Mouse (Mus musculus) ES-E14 (cell line): ENCODE results near the gene Casq1. TPM values are rescaled to one million over a fixed set of nuclear protein-coding genes. Genes with fewer than 3 reads are reported as not detected.

ENCODE experiments used
- DNase-seq: peaks from one replicate; pipeline ENCODE4 v3.0.0-alpha.2; 2013; ENCODE audit warnings: low read depth, low spot score
- H3K27ac ChIP-seq: 2 replicates; pipeline ENCODE4 v1.5.1; 2012; ENCODE audit warnings: low read depth, mild to moderate bottlenecking, low read length, moderate library complexity, mixed read lengths; ENCODE audit not compliant: poor library complexity, insufficient read depth, severe bottlenecking
- H3K36me3 ChIP-seq: 2 replicates; pipeline ENCODE4 v1.6.1; 2012; ENCODE audit warnings: mild to moderate bottlenecking, low read length, moderate library complexity, mixed read lengths; ENCODE audit not compliant: control insufficient read depth, poor library complexity, insufficient read depth, severe bottlenecking
- H3K4me1 ChIP-seq, 2 experiments: fragments of 150-350 bp in 1 of 2; sonication (generic) in 1 of 2; 2 replicates each; pipeline ENCODE4 v1.6.1; 2012; ENCODE audit warnings: low read length in 2 of 2, mild to moderate bottlenecking in 1 of 2, mixed read lengths in 1 of 2; ENCODE audit not compliant: control insufficient read depth in 2 of 2, insufficient read depth in 2 of 2, poor library complexity in 1 of 2
- H3K4me3 ChIP-seq, 2 experiments: fragments of 150-350 bp in 1 of 2; sonication (generic) in 1 of 2; 2 replicates each; pipeline ENCODE4 v1.5.1; 2012; ENCODE audit warnings: low read length in 2 of 2, low read depth in 1 of 2, mild to moderate bottlenecking in 1 of 2, mixed read lengths in 1 of 2; ENCODE audit not compliant: insufficient read depth in 1 of 2, poor library complexity in 1 of 2, severe bottlenecking in 1 of 2
- H3K9ac ChIP-seq: 2 replicates; pipeline ENCODE4 v1.6.1; 2012; ENCODE audit warnings: low read depth, mild to moderate bottlenecking, low read length, mixed read lengths; ENCODE audit not compliant: poor library complexity, insufficient read depth, severe bottlenecking
- H3K9me3 ChIP-seq: fragments of 150-350 bp; sonication (generic); 2 replicates; pipeline ENCODE4 v1.6.1; 2012; ENCODE audit warnings: low read depth, mild to moderate bottlenecking, low read length; ENCODE audit not compliant: control insufficient read depth, insufficient read depth
- CHD2 ChIP-seq: IDR thresholded peaks from 2 replicates; pipeline ENCODE4 v1.6.1; 2014; ENCODE audit warnings: mild to moderate bottlenecking, low read depth, low read length, inconsistent platforms
- HCFC1 ChIP-seq: IDR thresholded peaks from 2 replicates; pipeline ENCODE4 v1.6.1; 2012; ENCODE audit warnings: low read length, inconsistent platforms, borderline replicate concordance; ENCODE audit not compliant: insufficient read depth
- MAFK ChIP-seq: IDR thresholded peaks from 2 replicates; pipeline ENCODE4 v1.6.1; 2014; ENCODE audit warnings: mild to moderate bottlenecking, low read depth, low read length, inconsistent platforms; ENCODE audit not compliant: insufficient read depth
- ZC3H11A ChIP-seq: IDR thresholded peaks from 2 replicates; pipeline ENCODE4 v1.6.1; 2012; ENCODE audit warnings: low read depth, mild to moderate bottlenecking, inconsistent platforms, low read length, borderline replicate concordance
- ZNF384 ChIP-seq: IDR thresholded peaks from 2 replicates; pipeline ENCODE4 v1.6.1; 2012; ENCODE audit warnings: low read depth, low read length, inconsistent platforms
- in situ Hi-C, 2 experiments: fragments of 600-800 bp; cut with MboI; formaldehyde crosslinking; loops; one replicate each; pipeline ENCODE4 v1.15.1; 2025; ENCODE audit warnings: low sequenced_read_pairs in 2 of 2, inconsistent platforms in 1 of 2; ENCODE audit not compliant: unreplicated experiment in 2 of 2
- total RNA-seq: library from RNA; depleted of rRNA; stranded (reverse); fragments of 300-350 nt; gene quantifications from 2 replicates; pipeline ENCODE4 v1.2.3, GENCODE M21; 2012

Casq1 gene
- total RNA-seq, 1 experiment, result 2.4 TPM

DNA sequence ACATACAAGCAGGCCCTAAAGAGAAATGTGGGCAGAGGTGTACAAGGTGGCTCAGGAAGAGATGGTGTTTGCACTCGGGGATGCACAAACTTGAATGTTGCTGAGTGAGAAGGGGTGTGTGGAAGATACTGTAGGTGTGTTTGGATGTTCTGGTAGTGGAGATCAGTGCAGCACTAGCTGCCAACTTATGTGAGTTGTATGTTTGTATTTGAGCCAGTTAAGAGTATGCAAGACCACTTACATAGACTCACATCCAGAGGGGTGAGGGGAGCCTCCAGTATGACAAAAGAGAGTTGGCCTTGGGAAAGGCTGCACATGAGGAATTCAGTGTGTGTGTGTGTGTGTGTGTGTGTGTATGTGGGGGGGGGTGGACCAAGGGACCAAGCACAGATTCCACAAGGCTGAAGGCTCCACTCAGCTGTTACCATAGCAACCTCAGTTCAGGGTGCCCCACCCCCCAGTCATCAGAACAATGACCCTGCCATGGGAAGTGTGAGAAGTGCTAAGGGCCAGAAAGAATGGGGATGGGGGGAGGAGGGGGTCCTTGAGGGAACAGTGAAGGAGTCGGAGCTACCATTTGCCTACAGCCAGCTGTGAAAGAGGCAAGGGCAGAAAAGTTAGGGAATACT, 16.7 kb downstream of the Casq1 start:
- Histone ChIP-seq H3K27ac (no peak overlapping the region), H3K9ac (no peak overlapping the region), H3K4me1 (peaks cover 2 to 47% of the 10 kb centered on the region in 2 experiments; a peak in 3 of 4 replicates), H3K36me3 (peaks cover 18% of the 10 kb centered on the region; the same call in 1 of the 2 replicates), H3K4me3 (no peak overlapping the region), H3K9me3 (no peaks in the 10 kb centered on the region)
- TF ChIP-seq MAFK (no peak), ZNF384 (no peak), HCFC1 (no peak)
- in situ Hi-C loops, result no loop called here
- DNase-seq, result no peak

- Histone ChIP-seq H3K4me1 (peaks cover 2 to 47% of the 10 kb centered on the region in 2 experiments; a peak in 3 of 4 replicates), H3K36me3 (peaks cover 18% of the 10 kb centered on the region; the same call in 1 of the 2 replicates), H3K4me3 (no peak overlapping the region), H3K9ac (no peak overlapping the region), H3K9me3 (no peaks in the 10 kb centered on the region), H3K27ac (no peak overlapping the region)
- DNase-seq, result no peak
- in situ Hi-C loops, result no loop called here
- TF ChIP-seq MAFK (no peak), ZNF384 (no peak), CHD2 (no peak), HCFC1 (no peak), ZC3H11A (no peak)
These were observed 17.4 kb downstream of the Casq1 start for GRCm38 (mm10) chr1:172201967-172202880.

DNA sequence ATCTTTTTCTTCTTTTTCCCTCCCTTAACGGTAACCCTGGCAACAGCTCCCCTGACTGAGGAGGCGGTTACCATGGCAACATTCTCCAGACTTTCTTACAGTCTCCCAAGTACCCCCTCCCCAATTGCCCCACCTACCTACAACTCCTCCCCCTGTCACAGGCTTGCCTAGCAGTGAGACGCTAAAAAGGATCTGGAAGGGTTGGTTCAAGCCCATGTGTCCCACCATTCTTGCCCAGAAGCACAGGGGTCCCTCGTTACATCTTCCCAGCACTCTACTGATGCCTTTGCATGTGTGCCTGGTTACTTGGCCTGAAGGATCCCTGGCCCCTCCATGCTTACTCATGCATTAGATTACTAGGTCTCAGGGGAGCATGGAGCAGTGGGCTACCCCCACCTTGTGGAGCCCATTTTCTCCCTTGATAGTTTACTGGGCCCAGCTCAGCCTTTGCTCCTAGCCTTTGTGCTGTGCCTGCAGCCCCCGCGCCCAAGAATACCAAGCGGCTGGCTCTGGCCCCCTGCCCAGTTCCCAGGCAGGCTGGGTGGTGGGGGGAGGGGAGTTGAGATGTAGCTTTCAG, 18.7 kb downstream of the Casq1 start:
- Histone ChIP-seq H3K36me3 (peaks cover 23% of the 10 kb centered on the region; the same call in 1 of the 2 replicates), H3K4me3 (no peak overlapping the region), H3K9ac (no peak overlapping the region), H3K4me1 (peaks cover 2 to 43% of the 10 kb centered on the region in 2 experiments; a peak in 3 of 4 replicates), H3K9me3 (no peaks in the 10 kb centered on the region), H3K27ac (no peak overlapping the region; the same call in 1 of the 2 replicates)
- in situ Hi-C loops, result no loop called here
- no peak for DNase-seq
- TF ChIP-seq ZNF384, result no peak
- TF ChIP-seq CHD2, result no peak
- TF ChIP-seq MAFK, result no peak
- TF ChIP-seq ZC3H11A, result no peak
- TF ChIP-seq HCFC1, result no peak

GRCm38 (mm10) chr1:172200161-172200560, 19.5 kb downstream of the Casq1 start:
- Histone ChIP-seq H3K9me3 (no peaks in the 10 kb centered on the region), H3K9ac (no peak overlapping the region), H3K4me3 (no peak overlapping the region), H3K4me1 (peaks cover 2 to 36% of the 10 kb centered on the region in 2 experiments; a peak in 3 of 4 replicates), H3K27ac (no peak overlapping the region), H3K36me3 (peaks cover 29% of the 10 kb centered on the region)
- in situ Hi-C loops, result no loop called here
- DNase-seq, result no peak
- TF ChIP-seq ZNF384 (no peak), MAFK (no peak), ZC3H11A (no peak), HCFC1 (no peak), CHD2 (no peak)
